Mouse (Mus musculus) bone marrow macrophage, adult 2 months (primary cell): ENCODE measurements around the gene P2ry4.

Experiments used
- CTCF ChIP-seq: IDR thresholded peaks from 2 replicates; pipeline ENCODE4 v1.5.1; 2012; ENCODE audit warnings: low read depth, mild to moderate bottlenecking, low read length, moderate library complexity
- POLR2A ChIP-seq: IDR thresholded peaks from 2 replicates; pipeline ENCODE4 v1.6.1; 2012; ENCODE audit warnings: mild to moderate bottlenecking, low read depth, low read length, borderline replicate concordance

DNA sequence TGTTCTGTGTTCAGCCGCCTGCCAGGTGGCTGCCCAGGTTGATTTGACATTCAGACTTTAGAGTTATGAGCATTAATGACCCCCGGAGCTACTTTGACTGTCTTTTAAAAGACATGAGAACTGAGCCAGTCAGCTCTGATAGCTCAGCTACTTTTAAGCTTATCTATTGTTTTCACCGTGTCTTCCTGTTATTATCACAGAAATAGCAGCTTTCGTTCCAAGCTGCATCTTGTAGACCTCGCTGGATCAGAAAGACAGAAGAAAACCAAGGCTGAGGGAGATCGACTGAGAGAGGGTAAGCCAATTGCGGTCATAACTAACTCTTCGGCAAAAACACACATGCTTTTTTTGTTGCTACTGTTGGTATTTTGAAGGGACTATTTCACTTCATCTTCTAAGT lies 43.8 kb upstream of the P2ry4 start:
- TF ChIP-seq CTCF (no peak), POLR2A (no peak)
